Mouse (Mus musculus) urinary bladder, adult 18-20 months (tissue): Measurements from ENCODE around the gene Olfr549.

ENCODE experiments used
- DNase-seq, 2 experiments: peaks; one replicate each; pipeline ENCODE4 v3.0.0; 2022; ENCODE audit warnings: low spot score in 2 of 2, mixed read lengths in 2 of 2

The Olfr549 gene

DNA sequence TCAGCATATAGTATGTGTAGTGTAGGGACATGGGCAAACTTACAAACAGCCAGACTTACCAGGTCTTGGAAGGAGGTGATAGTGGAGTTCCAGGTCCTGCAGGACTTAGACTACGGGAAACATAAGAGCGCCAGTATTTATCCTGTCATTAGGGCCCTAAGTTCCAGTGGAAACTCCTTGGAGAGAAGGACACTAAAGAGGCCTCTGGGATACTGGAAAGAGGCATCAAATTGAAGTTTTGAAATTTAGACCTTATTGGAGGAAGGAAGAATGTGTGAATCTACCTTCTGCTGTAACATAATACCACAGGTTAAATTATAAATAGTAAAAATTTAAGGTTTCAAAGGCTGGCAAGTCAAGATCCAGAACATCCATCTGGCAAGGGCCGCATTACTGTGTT is 42.1 kb downstream of the Olfr549 start, which contains the start of gene Olfr551:
Gene Olfr551, minus strand, starts transcription at position 101 of the 400 bp plus-strand sequence.
- DNase-seq: no peak

DNA sequence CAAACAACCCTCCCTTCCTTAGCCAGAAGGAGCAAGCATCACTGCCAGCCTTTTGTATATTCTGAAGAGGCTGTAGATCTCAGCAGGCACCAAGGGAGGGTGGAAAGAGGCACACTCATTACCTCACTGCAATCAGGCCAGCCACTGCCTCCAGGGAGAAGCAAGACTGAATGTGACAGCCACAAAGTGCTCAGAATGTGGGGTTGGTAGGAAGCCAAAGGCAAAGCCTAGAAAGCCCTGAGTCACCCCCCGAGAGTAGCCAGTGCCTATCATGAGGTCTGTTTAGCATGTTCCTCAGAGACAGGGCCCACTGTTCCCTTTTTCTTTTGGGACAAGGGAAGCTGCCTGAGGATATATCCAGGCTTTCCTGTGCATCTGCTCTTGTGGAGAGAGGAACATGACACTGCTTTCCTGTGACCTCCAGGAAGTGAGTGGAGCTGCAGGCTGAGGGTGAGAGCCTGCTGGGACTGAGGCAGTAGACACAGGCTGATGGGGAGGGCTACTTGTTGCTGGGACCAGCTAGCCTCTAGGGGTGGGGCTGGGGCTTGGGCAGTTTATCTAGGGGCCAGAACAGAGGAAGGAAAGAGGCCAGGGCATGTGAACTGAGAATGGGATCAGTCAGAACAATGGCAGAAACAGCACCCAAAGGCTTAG is 47.8 kb downstream of the Olfr549 start, which contains the start of gene Olfr552:
Gene Olfr552, plus strand, starts transcription at position 393 of the 654 bp plus-strand sequence.
- DNase-seq: no peak
